Mouse (Mus musculus) bone marrow, adult 2 months (tissue): Measurements from ENCODE around the gene Thra. TPM values are rescaled to one million over a fixed set of nuclear protein-coding genes. Genes with fewer than 3 reads are reported as not detected.
"Not testable (repeated sequence)": the region's sequence is repeated elsewhere in the genome, so short reads cannot be mapped to it uniquely, and the experiment has no call there.

ENCODE experiments used
- H3K27ac ChIP-seq: fragments of 200-500 bp; 2 replicates; pipeline ENCODE4 v1.5.1; 2012; ENCODE audit warnings: low read depth, mild to moderate bottlenecking, control low read depth, inconsistent platforms, low read length; ENCODE audit not compliant: control insufficient read depth, poor library complexity, insufficient read depth
- H3K4me1 ChIP-seq: fragments of 200-500 bp; 2 replicates; pipeline ENCODE4 v1.6.1; 2011; ENCODE audit warnings: low read length; ENCODE audit not compliant: control insufficient read depth, insufficient read depth
- H3K4me3 ChIP-seq: fragments of 200-500 bp; replicated peaks from 2 replicates; pipeline ENCODE3; 2011; ENCODE audit warnings: mild to moderate bottlenecking, low read depth, low read length, control low read depth; ENCODE audit not compliant: control insufficient read depth
- CTCF ChIP-seq: fragments of 200-500 bp; IDR thresholded peaks from 2 replicates; pipeline ENCODE4 v1.5.1; 2011; ENCODE audit warnings: low read length, control low read depth; ENCODE audit not compliant: control insufficient read depth, insufficient read depth
- POLR2A ChIP-seq: fragments of 200-500 bp; IDR thresholded peaks from 2 replicates; pipeline ENCODE4 v1.6.1; 2011; ENCODE audit warnings: low read depth, mild to moderate bottlenecking, control low read depth, low read length, borderline replicate concordance; ENCODE audit not compliant: control insufficient read depth
- WGBS: fragments of 180-500 bp; shearing (Covaris S2); methylation state at CpG from one replicate; pipeline ENCODE4 v1.1.7; 2018; 5-methylcytosine and 5-hydroxymethylcytosine counted together
- polyA plus RNA-seq: library from polyadenylated mRNA; stranded (reverse); fragments of >200 nt; gene quantifications from 2 replicates; pipeline ENCODE4 v1.2.4, GENCODE M21; 2011; ENCODE audit warnings: low replicate concordance; ENCODE audit not compliant: missing spikeins, insufficient read depth, insufficient read length

Gene Thra
- polyA plus RNA-seq, 1 experiment: 35.4 TPM

DNA sequence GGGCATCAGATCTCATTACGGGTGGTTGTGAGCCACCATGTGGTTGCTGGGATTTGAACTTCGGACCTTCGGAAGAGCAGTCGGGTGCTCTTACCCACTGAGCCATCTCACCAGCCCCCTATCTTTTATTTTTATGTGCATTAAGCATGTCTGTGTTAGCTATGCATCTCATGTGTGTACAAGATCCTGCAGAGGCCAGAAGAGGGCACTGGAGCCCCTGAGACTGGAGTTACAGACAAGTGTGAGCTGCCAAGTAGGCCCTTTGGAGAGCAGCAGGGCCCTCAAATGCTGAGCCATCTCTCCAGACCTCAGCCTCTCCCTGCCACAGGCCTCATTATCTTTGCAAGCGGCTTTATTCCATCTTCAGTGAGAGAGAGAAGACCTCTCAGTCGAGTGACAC is 28.4 kb upstream of the Thra start:
- WGBS: 78% methylated on average over 6 of the region's 6 CpGs
- not testable (repeated sequence) for H3K4me3 ChIP-seq, H3K4me1 ChIP-seq
- 0 out of 2 replicates have a peak overlapping the region, but pooled peaks have one; percentile 33 for H3K27ac ChIP-seq
- 0 out of 2 replicates have a peak, but pooled peaks have one; percentile 24 for TF ChIP-seq CTCF

GRCm38 (mm10) chr11:98713703-98714102 is 26.7 kb upstream of the Thra start:
- no peak for TF ChIP-seq CTCF
- no peak for TF ChIP-seq POLR2A
- no peak overlapping the region for H3K4me3 ChIP-seq
- peak overlapping the region; percentile 33; the same call in 1 of the 2 replicates for H3K27ac ChIP-seq
- H3K4me1 ChIP-seq: peaks cover 4% of the 10 kb centered on the region; the same call in 1 of the 2 replicates
- 47% methylated on average over 12 of the region's 12 CpGs for WGBS

GRCm38 (mm10) chr11:98715946-98716345 is 24.5 kb upstream of the Thra start:
- TF ChIP-seq CTCF: no peak
- TF ChIP-seq POLR2A: no peak
- Histone ChIP-seq H3K4me3 (no peak overlapping the region), H3K4me1 (peaks cover 2% of the 10 kb centered on the region; the same call in 1 of the 2 replicates), H3K27ac (no peak overlapping the region)
- WGBS: 90% methylated on average over 9 of the region's 9 CpGs

DNA sequence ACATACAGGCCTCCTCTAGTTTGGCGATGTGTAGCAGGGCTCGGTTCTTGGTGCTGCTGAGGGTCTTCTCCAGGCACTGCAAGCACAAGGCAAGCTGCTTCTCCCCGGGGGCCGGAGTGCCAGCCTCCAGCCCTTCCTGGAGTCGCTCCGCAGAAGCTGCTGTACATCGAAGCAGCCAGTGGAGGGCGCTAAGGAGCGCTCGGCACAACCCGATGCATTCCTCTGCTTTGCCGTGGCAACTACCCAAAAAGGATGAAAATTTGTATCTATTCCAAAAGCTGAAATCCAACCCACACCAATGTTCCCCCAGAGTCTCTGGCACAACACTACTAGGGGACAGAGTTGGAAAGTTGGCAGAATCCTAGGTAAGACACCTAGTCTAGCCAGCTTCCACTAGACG is 22.5 kb upstream of the Thra start:
- WGBS: 28% methylated on average over 13 of the region's 13 CpGs
- TF ChIP-seq CTCF (peak; percentile 70), POLR2A (no peak)
- H3K27ac ChIP-seq: no peak overlapping the region
- H3K4me3 ChIP-seq: no peak overlapping the region
- no peaks in the 10 kb centered on the region; the same call in 1 of the 2 replicates for H3K4me1 ChIP-seq

- Histone ChIP-seq H3K27ac (no peak overlapping the region), H3K4me1 (no peaks in the 10 kb centered on the region), H3K4me3 (no peak overlapping the region)
- WGBS: 77% methylated on average over 2 of the region's 2 CpGs
- TF ChIP-seq POLR2A (no peak), CTCF (no peak)
Measured at GRCm38 (mm10) chr11:98720756-98721155, 19.7 kb upstream of the Thra start.

DNA sequence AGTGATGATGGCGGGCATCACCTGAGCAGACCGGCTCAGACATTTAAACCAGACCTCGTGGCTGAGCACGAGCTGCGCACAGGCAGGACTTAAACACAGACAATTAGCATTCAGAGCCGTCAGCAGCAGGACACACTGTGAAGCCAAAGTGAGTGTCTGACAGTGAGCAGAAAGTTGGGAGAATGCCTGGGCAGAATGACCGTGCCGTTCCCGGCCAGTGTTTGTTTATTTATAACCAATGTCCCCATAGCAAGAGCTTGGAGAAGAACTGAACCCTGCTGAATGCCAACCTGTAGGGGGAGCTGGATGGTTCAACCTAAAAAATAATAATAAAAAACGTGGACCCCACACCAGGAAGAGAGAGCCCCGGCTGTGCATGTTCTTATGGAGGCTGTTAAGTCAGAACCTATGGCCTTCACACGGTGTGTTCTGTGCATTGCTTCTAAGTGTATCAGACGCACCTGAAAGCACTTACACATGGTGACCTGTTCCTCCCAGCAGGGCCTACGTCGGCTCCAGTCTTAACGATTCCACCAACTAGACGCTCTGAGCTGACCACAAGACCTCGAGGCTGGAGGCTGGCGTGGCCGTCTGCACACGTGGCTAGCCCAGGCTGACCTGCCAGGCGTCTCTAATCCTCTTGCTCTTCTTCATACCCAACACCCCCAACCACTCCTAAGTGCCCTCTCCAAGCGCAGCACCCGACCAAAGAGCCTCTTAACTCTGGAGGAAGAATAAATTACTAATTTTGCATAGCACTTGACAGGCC is 18.8 kb upstream of the Thra start:
- no peak overlapping the region for H3K27ac ChIP-seq
- 80% methylated on average over 24 of the region's 24 CpGs for WGBS

DNA sequence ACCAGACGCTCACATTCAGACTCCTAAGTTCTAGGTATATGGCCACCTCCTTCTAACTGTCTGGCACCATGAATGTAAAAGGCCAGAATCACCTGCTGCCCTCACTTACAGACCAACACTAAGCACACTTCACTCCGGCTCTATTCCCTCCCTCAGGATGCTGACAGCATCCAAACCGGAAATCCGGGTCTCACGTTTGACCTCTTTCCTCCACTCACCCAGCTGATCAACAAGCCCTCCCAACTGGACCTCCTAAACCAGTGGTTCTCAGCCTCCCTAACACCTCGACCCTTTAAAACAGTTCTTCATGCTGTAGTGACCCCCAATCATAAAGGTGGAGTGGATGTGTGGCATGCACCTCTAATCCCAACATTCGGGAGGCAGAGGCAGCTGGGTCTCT is 17.3 kb upstream of the Thra start:
- Histone ChIP-seq H3K4me1 (no peaks in the 10 kb centered on the region), H3K4me3 (no peak overlapping the region), H3K27ac (no peak overlapping the region)
- no peak for TF ChIP-seq POLR2A
- TF ChIP-seq CTCF: no peak
- WGBS: 77% methylated on average over 7 of the region's 7 CpGs

More for the DNA sequence above, 18.8 kb upstream of the Thra start:
- Histone ChIP-seq H3K4me1 (no peaks in the 10 kb centered on the region), H3K4me3 (no peak overlapping the region)
- TF ChIP-seq POLR2A: no peak

DNA sequence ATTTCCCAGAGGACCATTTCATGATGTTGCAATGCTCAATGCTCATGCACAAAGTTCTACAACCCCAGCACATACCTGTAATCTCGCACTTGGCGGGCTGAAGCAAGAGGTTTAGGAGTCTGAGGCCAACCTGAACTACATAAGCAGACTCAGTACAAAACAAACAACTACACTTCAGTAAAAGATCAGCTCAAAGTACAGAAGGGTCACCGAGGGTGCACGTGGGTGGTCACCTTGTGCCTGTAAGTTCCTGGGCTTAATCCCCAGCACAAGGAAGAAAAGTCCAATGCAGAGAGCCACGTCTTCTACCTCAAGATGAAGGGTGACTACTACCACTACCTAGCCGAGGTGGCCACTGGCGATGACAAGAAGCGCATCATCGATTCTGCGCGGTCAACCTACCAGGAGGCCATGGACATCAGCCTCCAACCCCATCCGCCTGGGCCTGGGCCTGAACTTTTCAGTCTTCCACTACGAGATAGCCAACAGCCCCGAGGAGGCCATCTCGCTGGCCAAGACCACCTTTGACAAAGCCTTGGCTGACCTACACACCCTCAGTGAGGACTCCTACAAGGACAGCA is 14.4 kb upstream of the Thra start:
- no peak overlapping the region for H3K27ac ChIP-seq
- no peaks in the 10 kb centered on the region for H3K4me1 ChIP-seq
- no peak for TF ChIP-seq CTCF
- no peak for TF ChIP-seq POLR2A
- H3K4me3 ChIP-seq: no peak overlapping the region
- 88% methylated on average over 15 of the region's 15 CpGs for WGBS
